Mouse (Mus musculus): ENCODE data around the gene Brip1.

DNA sequence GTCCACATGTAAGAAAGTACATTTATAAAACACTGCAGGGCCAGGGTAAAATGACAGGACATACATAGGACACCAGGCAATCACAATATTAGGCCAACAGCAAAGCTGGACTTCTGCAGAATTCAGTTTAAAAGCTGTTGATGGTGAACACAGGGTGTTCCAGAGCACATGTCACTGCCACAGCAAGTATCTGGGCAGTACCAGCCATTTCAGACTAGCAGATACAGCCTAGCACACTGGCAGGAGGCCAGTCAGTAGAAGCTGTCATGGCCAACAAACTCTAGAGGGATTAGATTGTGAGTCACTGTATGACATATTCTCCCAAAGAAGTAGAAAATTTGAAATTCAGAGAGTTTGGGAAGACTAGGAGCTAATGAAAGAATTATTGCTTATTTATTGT lies 94.4 kb downstream of the Brip1 start:
- TF ChIP-seq CTCF (IDR thresholded peaks at IDR 0.05; ENCODE audit: low read depth) (no peak), EP300 (IDR thresholded peaks at IDR 0.05; ENCODE audit: low read depth) (no peak)

All from heart, postnatal 0 days (tissue).